Mouse (Mus musculus) liver, postnatal 0 days (tissue): Measurements from ENCODE around the gene Pde4d.

ENCODE experiments used
- CTCF ChIP-seq: sonication (generic); IDR thresholded peaks from 2 replicates; pipeline ENCODE4 v1.5.1; 2016; ENCODE audit warnings: antibody characterized with exemption, low read depth
- EP300 ChIP-seq: IDR thresholded peaks from 2 replicates; pipeline ENCODE4 v1.6.1; 2016; ENCODE audit warnings: antibody characterized with exemption, low read depth, mild to moderate bottlenecking

- TF ChIP-seq CTCF, result no peak
- no peak for TF ChIP-seq EP300
Observed at GRCm38 (mm10) chr13:109914846-109915245, 1465.1 kb downstream of the Pde4d start.
